Mouse (Mus musculus) embryo, embryonic 11.5 days (tissue): ENCODE measurements around the gene Ggt5.
"Not testable (repeated sequence)": the region's sequence is repeated elsewhere in the genome, so short reads cannot be mapped to it uniquely, and the experiment has no call there.

Source experiments
- DNase-seq: peaks from one replicate; pipeline ENCODE4 v3.0.0-alpha.2; 2012; ENCODE audit warnings: low read depth, low spot score

Ggt5 gene

DNA sequence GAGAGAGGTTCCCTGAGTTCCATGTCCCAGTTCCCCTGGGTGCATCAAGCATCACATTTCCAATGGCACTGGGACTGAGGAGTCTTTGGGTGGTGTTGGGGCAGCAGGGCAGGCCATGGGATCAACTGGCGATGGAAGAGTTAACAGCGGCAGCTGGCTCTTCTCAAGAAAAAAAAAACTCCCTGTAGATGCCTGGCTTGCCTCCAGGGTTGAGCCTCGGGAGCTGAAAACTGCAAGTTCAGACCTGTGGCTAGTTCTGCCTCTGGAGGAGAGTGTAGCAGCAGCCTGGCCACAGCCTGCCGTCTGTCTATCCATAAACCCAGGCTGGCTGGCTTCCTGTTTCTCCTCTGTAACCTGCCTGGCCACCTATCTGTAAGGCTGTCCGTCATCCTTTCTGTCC is at the start of gene Ggt5:
Gene Ggt5 (plus strand): TSS at position 212 of the 400 bp plus-strand sequence.
- no peak for DNase-seq

DNA sequence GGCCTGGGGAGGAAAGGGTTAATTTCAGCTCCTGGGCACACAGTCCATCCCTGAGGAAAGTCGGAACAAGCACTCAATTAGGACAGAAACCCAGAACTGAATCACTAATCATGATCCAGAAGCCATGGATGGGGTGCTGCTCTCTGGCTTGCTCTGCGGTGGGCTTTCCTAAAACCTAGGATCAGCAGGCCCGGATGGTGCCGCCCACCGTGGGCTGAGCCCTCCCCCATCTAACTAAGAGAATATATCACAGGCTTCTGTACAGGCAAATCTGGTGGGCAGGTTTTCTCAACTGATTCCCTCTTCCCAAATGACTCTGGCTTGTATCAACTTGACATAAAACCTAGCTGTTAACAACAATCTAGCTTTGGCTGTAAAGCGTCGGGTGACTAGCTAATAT is 41.2 kb upstream of the Ggt5 start:
- DNase-seq = no peak

DNA sequence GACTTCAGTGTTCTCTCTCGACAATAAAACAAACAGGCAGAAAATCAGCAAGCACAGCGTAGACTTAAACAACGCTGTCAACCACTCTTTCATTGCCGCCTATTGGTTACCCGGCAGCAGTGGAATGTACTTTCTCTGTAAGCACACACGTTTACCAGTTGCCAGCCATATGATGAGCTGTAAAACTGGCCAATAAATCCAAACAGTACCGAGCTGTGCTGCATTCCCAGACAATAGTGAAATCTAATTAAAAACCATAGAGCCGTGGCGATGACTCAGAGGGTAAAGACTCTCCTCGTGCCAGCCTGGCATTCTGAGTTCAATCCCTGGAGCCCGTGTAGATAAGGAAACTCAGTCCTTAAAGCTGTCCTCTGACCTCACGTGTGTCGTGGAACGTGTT is 40.7 kb upstream of the Ggt5 start:
- no peak for DNase-seq

DNA sequence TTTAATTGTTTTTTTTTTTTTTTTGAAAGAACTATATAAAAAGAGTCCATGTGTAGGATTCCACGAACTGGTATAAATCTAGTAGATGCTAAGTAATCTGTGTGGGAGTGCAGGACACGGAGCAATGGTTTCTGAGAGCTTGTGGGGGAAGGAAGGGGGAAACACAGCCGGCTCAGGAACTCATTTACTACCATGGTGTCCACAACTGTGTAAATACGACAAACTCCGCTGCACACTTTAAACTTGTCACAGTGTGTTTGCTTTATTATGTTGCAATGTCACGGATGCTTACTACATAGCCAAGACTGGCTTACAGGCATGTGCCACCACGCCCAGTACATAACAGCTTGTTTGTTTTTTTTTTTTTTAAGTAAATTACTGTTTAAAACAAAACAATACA is 39.3 kb upstream of the Ggt5 start:
- DNase-seq = no peak

DNA sequence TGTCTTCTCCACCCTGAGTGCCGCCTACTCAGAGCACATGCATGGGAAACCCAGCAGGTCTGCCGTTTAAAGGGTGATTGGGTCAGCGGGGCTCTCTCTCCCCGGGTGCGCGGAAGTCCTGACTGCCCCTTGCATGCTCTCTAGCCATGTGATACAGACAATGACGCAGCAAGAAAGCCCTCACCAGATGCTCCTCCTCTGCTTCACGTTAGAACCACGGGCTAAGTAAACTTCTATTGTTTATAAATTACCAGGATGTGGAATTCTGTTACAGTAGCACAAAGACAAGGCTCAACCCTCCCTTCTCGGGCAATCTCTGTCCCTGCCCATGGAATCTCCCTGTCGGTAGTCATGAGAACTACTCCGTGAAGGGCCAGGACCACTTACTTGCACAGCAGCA is 38.0 kb upstream of the Ggt5 start:
- DNase-seq = no peak

DNA sequence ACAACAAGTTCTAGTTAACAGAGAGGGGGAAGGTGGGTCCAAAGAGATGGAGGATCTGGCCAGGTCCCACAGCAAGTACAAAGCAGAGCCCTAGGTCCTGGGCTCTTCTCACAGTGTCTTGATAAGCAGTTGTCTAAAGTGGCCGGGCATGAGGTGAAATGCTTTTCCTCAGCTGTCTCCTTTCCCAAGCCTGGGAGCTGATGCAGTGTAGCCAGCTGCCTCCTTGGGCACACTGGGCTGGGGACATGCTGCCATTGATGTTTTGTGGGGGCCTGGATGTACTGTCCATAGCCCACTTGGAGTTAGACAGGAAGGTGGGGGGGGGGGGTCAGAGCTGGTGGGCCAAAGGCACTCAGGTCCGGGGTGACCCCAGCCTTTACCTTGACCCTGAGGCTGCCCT is 37.0 kb upstream of the Ggt5 start:
- no peak for DNase-seq

DNA sequence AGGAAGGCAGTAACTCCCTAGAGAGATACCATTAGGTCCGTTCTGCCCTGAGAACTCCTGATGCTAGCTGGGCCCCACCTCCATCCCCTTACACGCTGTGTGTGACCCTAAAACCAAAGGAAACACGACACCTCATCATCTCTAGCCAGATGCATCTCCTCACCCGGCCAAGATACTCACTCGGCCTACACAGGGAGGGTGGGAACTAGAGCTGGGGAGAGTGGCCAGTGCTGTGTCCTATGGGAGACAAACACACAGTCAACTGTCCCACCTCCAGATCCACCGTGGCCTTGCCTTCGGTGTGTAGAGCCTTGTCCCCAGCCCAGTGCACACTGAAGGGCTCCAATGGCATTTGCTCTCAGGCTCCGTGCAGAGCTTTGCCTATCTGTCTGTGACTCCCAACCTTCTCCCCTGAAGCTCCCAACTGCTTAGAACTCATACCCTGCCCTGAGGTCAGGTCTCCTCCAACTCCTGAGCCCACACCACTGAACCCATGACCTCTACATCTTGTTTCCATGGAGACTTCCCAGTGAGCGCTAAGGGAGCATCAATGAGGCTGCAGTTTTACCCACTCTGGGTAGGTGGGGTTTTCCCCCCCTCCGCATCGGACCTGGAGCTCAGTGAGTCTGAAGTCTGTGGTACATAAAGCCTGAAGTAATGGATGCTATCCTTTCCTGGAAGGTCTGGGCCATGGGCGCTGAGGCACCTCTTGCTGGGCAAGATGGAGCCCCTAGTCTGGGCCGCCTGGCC is 36.3 kb upstream of the Ggt5 start:
- DNase-seq = no peak

DNA sequence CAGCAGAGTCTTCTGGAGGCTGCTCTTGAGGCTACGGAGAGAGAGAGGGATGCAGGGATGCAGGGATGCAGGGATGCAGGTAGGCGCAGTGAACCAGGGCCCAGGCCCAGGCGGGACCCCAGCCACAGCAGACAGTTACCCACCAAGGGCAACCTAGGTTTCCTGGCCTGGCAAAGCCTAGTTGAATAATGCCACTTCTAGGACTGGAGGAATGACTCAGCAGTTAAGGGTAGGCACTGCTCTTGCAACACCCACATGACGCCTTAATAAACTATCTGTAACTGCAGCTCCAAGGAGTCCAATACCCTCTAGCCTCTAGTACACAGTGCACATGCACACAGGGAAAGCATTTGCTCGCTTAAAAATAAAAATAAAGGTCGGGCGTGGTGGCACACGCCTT is 35.0 kb upstream of the Ggt5 start:
- DNase-seq = no peak

DNA sequence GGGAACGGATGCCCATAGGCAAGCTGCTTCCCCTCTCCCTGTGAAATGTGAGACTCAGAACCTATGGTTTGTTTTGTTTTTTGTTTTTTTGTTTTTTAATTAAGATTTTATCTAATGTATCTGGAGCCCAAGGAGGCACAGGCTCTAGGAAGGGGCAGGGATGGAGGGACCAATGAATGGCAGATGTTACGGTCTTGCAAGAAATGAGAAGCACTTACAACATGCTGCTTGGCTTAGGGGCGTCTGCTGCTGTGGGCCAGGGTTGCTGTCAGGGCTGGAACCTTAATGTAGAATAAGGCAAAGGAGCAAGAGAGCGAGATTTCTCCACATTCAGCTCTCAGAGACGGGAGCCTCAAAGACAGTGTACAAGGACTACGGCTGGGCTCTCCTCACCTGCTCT is 33.6 kb upstream of the Ggt5 start:
- DNase-seq = no peak

DNA sequence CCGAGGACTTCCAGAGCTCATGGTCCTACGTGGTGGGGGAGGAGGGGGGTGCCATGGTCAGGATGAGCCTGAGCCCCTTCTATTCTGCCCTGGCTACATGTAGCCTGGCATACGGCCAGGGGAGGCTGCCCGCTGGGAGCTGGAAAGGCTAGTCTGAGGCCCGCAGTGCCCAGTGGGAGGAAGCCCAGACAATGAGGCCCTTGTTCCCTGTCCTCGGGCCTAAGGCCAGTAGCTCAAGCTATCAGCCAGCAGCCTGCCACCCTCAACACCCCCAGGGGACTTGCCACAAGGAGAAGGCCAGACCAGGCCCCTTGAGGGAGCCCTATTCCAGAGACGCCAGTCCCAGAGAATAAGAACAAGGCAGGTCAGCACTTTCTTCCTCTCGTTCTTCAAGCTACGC is 33.1 kb upstream of the Ggt5 start:
- no peak for DNase-seq

DNA sequence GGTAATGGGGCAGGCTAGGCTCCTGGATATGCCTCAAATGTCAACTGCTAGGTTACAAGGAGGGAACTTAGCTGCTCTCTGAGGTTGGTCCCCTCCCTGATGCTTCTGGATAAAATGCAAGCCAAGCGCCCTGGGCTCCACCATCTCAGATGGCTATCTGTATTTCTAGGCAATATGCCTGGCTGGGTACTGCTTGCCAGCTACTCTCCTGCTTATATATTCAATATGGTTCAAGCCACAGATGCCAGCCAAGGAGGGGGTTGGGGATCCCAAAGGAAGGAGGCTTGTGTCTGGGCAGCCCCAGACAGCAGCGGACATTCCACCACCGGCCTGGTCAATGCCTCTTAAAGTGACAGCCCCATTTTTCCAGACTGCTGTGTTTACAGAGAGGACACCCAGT is 30.6 kb upstream of the Ggt5 start:
- DNase-seq = no peak

DNA sequence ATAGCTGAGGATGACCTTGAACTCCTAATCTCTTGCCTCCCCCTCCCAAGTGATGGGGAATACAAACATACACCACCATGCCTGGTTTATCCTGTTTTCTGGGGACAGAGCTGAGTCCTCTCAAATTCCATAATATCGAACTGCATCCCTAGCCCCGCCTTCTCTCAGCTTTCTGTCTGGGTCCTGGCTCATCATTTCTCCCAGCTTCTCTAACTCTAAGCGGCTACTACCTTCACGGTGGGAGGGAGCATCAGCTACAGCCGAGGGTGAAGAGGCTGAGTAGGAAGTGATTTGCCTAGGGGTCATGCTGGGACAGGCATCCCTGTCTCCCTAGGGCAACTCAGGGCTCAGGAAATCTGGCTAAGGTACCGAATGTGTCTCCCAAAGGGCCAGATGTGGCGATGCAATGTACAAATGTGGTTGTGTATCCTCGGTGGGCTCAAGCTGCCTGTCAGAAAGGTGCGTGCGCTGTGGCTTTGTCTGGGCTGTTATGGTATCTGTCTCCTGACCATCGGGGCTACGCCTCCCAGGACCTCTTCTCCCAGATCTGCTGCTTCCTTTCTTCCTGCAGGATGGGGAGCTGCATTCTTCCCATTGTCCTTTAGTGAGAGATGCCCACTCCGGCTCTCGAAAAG is 30.0 kb upstream of the Ggt5 start:
- no peak for DNase-seq

DNA sequence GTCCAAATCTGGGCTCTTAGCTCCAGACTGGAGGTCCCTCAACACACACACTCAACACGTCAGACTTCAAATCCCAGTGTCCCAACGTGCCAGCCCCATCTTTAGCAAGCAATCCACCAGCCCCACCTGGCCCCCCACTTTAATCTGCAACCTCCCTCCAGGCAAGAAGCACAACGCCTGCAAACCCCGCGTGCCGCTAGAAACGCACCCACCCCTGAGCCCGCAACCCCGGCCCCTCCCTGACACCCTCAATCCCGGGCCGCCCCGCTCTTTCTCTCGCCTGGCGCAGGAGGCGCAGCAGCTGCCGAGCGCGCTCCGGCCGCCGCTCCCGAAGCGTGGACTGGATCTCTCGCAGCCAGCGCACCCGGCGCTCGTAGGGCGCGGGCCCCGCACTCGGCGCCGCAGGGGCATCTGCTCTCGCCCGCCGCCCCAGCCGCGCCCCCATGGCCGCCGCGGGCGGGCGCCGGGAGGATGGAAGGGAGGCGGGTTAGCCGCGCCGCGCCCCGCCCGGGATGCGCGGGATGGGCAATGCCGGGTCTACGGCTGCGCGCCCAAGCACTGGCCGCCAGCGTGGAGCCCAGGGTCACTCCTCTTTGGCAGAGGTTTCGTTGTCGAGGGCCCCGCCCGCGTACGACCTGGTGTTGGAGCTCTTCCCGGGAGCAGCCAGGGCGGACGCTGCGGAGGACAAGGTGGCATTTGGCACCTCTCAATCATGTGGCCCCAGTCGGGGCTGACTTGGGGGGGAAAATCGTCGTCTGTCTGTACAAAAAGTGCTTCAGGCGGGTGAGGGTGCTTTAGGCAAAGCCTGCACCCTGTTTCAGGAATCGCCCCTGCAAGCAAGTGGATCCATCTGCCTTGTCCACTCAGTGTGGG is 29.2 kb upstream of the Ggt5 start, which contains the start of gene Lrrc75b:
Gene Lrrc75b (minus strand): TSS at position 655 of the 873 bp plus-strand sequence.
- no peak for DNase-seq

DNA sequence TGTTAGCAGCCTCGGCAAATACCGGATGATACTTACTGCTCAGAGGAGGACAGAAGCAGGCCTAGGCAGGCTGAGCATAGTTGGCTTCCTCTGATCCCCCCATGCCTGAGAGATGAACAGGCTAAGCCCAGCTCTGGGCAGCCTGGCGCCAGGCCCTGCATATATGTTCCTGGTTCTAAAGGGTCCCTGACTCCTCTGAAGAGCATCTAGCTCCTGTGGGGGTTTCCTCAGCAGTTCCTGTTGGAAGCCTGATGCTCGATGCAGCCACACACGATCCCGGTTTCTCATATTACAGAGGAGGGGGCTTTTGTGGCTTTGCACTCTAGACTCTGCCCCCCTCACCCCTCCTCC is 28.6 kb upstream of the Ggt5 start:
- no peak for DNase-seq

DNA sequence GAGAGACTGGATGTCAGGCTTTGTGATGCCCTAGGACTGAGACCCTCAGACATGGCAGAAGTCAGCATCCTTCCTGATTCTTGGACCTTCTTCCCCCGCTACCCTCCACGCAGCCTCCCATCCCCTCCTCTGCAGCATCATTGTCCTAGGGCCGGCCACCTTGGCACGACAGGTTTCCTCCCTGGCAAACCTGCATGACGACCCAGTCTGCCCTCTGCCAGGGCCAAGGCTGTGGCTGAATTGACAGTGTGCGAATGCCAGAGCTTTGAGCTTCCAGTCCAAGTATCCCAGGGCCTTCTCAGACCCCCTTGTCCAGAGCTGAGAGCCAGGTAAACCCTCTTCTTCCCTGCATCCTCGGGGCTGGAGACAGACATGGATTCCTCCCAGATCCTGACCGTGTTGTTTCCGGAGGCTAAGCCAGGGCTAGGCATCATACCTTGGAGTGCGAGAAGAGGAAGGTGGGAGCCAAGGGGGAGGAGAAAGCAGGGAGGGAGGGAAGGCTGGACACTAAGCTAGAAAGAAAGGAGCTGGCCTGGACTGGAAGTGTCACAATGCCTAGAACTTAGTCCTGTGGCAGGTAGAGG is 28.0 kb upstream of the Ggt5 start, which contains the start of gene Ggt1:
Gene Ggt1 (plus strand): TSS at position 534 of the 584 bp plus-strand sequence.
- no peak for DNase-seq

DNA sequence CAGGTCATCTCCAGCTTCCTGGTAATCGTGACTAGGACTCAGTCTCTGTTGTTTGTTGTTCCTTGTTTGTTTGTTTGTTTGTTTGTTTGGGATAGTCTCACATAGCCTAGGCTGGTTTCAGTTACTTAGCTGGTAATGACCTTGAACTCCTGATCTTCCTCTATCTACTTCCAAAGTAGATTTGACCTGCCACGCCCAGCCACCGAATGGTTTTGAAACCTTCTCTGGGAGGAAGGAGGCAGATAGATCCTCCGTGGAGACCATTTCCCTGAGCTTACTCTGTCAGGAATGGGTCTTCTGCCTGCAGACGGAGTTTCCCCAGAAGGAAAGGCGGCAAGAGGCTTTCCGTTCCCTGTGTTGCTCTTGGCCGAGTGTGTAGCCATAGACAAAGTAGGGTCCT is 26.5 kb upstream of the Ggt5 start:
- DNase-seq = no peak

DNA sequence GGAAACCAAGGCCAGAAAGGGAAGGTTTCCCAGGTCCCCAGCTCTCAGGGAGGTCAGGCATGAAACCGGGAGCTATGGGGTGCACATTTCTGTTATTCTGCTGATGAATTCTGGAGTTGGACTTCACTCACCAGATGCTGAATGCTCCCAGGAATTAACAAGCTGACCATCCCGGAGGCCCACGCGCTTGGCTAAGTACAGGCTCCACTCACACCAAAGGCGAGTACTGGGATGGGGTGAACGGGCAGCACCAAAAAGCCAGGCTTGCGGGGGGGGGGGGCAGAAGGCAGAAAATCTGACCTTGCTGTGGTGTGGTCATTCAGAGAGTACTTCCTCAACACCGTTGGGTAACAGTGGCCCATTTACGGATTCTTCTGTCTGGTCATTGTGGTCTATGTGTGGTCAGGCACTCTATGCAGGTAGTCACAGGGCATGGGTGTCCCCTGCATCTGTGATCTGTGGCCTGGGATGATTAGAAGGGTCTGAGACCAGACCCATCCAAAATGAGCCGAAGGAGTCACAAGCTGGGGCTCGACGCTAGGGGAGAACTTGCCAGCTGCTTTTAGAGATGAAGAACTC is 24.4 kb upstream of the Ggt5 start:
- DNase-seq = no peak

DNA sequence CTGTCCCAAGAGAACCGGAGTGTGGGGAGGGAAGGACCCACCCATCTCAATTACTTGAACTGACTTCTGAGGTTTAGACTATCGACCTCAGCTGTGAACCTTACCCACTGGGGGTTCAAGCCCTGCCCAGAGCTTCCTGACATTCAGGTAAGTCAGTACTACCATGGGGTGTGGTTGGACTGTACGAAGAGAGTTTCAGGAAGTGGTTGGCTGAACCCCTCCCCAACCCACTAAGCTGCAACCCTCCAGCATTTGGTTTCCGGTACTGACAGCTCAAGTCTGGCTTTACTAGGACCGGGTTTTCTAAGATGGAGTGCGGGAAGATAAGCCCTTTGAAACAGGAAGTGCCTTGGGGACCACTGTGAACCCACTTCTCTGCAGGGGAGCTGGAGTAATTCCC is 23.7 kb upstream of the Ggt5 start:
- DNase-seq = no peak

DNA sequence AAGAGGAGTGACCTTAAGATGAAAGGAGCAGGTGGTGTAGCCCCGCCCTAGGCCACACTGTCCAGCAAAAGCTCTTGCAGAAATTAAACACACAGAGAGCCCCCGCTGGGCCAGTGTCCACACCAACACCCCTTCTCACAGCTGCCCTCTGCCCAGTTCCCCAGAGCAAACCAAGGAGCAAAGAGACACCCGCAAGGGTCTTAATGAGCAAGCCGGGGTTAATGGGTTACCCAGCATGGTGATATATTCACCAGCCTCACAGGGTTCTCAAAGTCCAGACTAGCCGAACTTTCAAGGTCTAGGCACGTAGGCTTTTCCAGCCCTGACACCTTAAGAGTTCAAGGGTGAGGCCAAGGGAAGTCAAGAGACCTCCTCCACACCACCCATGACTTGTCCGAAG is 23.2 kb upstream of the Ggt5 start:
- no peak for DNase-seq

DNA sequence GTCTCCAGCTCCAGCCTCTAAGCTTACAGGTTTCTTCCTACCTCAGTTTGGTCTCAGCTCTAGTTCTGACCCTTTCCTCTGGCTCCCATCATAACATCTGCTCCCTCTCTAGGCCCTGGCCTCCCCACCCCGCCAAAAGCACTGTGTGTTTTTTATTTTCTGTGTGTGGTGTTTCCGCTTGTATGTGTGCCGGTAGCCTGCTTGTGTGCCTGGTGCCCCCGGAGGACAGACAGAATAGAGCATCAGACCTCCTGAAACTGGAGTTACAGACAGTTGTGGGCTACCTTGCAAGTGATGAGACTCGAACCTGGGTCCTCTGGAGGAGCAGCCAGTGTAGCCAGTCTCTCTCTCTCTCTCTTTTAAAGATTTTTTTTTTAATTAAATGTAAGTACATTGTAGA is 22.8 kb upstream of the Ggt5 start:
- no peak for DNase-seq

DNA sequence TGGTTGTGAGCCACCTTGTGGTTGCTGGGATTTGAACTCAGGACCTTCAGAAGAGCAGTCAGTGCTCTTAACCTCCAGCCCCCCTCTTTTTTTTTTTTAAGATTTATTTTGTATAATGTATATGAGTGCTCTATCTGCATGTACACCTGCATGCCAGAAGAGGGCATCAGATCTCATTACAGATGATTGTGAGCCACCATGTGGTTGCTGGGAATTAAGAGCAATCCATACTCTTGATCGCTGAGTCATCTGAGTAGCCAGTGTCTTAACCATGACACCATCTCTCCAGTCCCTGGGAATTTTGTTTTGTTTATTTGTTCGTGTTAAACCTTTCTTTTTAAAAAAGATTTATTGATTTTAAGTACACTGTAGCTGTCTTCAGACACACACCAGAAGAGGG is 22.4 kb upstream of the Ggt5 start:
- DNase-seq = not testable (repeated sequence)

DNA sequence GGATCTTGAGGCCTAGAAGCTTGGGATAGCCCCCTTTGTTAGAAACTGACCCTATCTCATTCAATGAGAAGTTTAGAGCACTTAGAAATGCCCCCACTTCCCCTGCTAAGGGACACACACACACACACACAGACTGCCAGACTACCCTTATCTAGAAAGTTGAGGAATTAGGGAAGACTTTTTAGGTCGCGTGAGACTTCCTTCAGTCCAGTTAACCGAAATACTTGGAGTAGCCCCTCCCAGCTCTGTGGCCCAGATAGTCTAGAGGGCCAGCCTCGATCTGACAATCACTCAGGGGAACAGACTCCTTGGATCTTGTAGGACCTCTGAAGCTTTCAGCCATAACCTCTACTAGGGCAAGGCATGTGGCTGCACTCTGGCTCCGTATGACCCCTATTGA is 21.1 kb upstream of the Ggt5 start:
- no peak for DNase-seq
